Mouse (Mus musculus): ENCODE data around the gene Mylk. TPM values are rescaled to one million over a fixed set of nuclear protein-coding genes. Genes with fewer than 3 reads are reported as not detected.

Mylk gene
- total RNA-seq, 1 experiment = 0.27 TPM

DNA sequence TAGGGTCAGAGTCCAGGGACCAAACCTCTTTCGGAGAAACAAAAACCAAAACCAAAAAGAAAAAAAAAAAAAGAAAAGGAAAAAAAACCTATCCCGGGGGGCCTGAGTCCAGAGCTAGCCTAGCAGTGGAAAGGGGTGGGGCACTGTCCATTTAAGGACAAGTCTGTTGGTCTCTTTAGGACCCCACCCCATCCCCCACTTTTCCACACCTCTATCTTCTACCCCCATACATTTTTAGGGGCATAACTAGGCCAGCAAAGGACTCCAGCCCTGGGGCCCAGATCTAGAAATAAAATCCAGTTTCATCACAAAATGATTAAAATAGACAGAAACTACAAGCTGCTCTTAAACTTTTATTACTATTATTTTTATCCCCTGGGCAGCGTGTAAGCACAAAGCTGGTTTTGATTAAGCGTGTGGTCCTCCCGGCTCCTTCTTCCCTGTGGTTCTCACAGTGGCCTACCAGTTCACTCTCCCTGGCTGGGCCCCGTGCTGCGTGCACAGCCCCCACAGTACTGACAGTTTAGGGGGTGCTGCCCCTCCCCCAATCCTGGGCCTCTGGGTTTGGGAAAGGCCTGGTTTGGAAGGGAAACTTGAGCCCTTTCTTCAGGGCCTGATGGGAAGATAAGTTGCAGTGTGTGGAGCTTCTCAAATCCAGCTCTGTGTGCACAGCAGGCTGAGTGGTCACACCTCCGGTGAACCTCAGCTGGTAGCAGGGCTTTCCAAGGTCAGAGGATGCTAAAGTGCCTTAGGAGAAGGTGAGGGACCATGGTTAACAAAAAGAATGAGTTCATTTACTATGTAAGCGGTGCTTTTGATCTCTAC, 190.7 kb downstream of the Mylk start:
- in situ Hi-C loops (cut with MboI; ENCODE audit: low sequenced_read_pairs in 2 of 2, unreplicated experiment in 2 of 2) = no loop called here
- no peak for TF ChIP-seq CHD2 (IDR thresholded peaks at IDR 0.05; ENCODE audit: low read depth, low read length)
- no peak for TF ChIP-seq ZNF384 (IDR thresholded peaks at IDR 0.05; ENCODE audit: low read depth, low read length)
- TF ChIP-seq MAFK (IDR thresholded peaks at IDR 0.05; ENCODE audit: insufficient read depth, low read depth, low read length) = no peak
- TF ChIP-seq HCFC1 (IDR thresholded peaks at IDR 0.05; ENCODE audit: borderline replicate concordance, insufficient read depth, low read length) = no peak
- TF ChIP-seq ZC3H11A (IDR thresholded peaks at IDR 0.05; ENCODE audit: borderline replicate concordance, low read depth, low read length) = no peak
- peaks cover 5 to 6% of the 10 kb centered on the region in 2 experiments; a peak in 2 of 4 replicates for H3K4me1 ChIP-seq (ENCODE audit: control insufficient read depth in 2 of 2, insufficient read depth in 2 of 2, low read length in 2 of 2, poor library complexity in 1 of 2)
- no peaks in the 10 kb centered on the region for H3K36me3 ChIP-seq (ENCODE audit: control insufficient read depth, insufficient read depth, low read length, poor library complexity, severe bottlenecking)
- DNase-seq (ENCODE audit: low read depth, low spot score) = peak; percentile 37
- H3K9me3 ChIP-seq (ENCODE audit: control insufficient read depth, insufficient read depth, low read depth, low read length) = no peaks in the 10 kb centered on the region
- no peak overlapping the region for H3K4me3 ChIP-seq (ENCODE audit: insufficient read depth in 1 of 2, low read depth in 1 of 2, low read length in 2 of 2, poor library complexity in 1 of 2, severe bottlenecking in 1 of 2)
- H3K9ac ChIP-seq (ENCODE audit: insufficient read depth, low read depth, low read length, poor library complexity, severe bottlenecking) = no peak overlapping the region
- no peak overlapping the region for H3K27ac ChIP-seq (ENCODE audit: insufficient read depth, low read depth, low read length, poor library complexity, severe bottlenecking)

DNA sequence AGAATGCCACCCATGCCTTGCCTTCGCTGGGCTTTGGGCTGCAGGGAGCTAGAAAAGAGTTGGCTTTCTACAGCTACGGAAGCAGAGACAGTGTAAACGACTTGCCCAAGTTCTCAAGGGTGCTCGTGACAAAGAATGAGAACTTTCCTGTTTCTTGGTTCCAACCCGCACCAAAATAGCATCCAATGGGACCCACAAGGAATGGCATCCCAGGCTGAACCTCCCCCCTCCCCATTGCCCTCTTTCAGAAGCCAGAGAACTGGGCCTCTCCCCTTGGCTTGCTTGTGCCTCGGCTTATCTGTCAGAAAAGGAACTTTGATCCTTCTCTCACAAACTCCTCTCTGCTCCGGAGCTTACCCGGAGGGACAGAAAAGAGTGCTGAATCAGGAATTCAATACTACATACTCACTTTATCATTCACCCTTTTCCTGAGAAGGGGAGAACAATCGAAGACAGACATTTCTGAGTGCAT, 191.4 kb downstream of the Mylk start:
- H3K36me3 ChIP-seq (ENCODE audit: control insufficient read depth, insufficient read depth, low read length, poor library complexity, severe bottlenecking) = no peaks in the 10 kb centered on the region
- H3K4me3 ChIP-seq (ENCODE audit: insufficient read depth in 1 of 2, low read depth in 1 of 2, low read length in 2 of 2, poor library complexity in 1 of 2, severe bottlenecking in 1 of 2) = no peak overlapping the region
- TF ChIP-seq ZNF384 (IDR thresholded peaks at IDR 0.05; ENCODE audit: low read depth, low read length) (no peak), MAFK (IDR thresholded peaks at IDR 0.05; ENCODE audit: insufficient read depth, low read depth, low read length) (no peak), CHD2 (IDR thresholded peaks at IDR 0.05; ENCODE audit: low read depth, low read length) (no peak), ZC3H11A (IDR thresholded peaks at IDR 0.05; ENCODE audit: borderline replicate concordance, low read depth, low read length) (no peak), HCFC1 (IDR thresholded peaks at IDR 0.05; ENCODE audit: borderline replicate concordance, insufficient read depth, low read length) (no peak)
- in situ Hi-C loops (cut with MboI; ENCODE audit: low sequenced_read_pairs in 2 of 2, unreplicated experiment in 2 of 2) = no loop called here
- no peak for DNase-seq (ENCODE audit: low read depth, low spot score)
- peaks cover 5 to 6% of the 10 kb centered on the region in 2 experiments; a peak in 2 of 4 replicates for H3K4me1 ChIP-seq (ENCODE audit: control insufficient read depth in 2 of 2, insufficient read depth in 2 of 2, low read length in 2 of 2, poor library complexity in 1 of 2)
- H3K9ac ChIP-seq (ENCODE audit: insufficient read depth, low read depth, low read length, poor library complexity, severe bottlenecking) = no peak overlapping the region
- H3K9me3 ChIP-seq (ENCODE audit: control insufficient read depth, insufficient read depth, low read depth, low read length) = no peaks in the 10 kb centered on the region
- no peak overlapping the region for H3K27ac ChIP-seq (ENCODE audit: insufficient read depth, low read depth, low read length, poor library complexity, severe bottlenecking)

DNA sequence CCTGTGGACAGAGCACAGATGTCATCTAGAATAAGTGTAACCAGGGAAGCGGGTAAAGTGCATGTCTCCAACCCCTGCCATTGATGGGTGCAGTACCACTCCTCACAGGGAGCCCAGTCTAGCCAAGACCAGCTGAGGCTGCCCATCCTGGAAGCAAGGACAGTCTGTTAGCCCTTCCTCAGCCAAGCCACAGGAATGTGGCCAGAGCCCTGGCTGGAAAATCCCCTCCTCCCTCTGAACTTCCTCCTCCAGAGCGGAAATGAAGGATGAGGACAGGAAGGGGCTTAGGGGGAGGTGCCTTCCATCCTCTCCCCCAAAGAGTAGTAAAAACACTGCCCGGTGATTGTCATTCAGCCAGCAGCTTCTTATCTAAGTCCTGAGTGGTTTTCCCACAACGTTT, 192.6 kb downstream of the Mylk start:
- H3K36me3 ChIP-seq (ENCODE audit: control insufficient read depth, insufficient read depth, low read length, poor library complexity, severe bottlenecking) = no peaks in the 10 kb centered on the region
- no peak for DNase-seq (ENCODE audit: low read depth, low spot score)
- TF ChIP-seq ZC3H11A (IDR thresholded peaks at IDR 0.05; ENCODE audit: borderline replicate concordance, low read depth, low read length) (no peak), ZNF384 (IDR thresholded peaks at IDR 0.05; ENCODE audit: low read depth, low read length) (no peak), MAFK (IDR thresholded peaks at IDR 0.05; ENCODE audit: insufficient read depth, low read depth, low read length) (no peak), HCFC1 (IDR thresholded peaks at IDR 0.05; ENCODE audit: borderline replicate concordance, insufficient read depth, low read length) (no peak), CHD2 (IDR thresholded peaks at IDR 0.05; ENCODE audit: low read depth, low read length) (no peak)
- H3K27ac ChIP-seq (ENCODE audit: insufficient read depth, low read depth, low read length, poor library complexity, severe bottlenecking) = no peak overlapping the region
- in situ Hi-C loops (cut with MboI; ENCODE audit: low sequenced_read_pairs in 2 of 2, unreplicated experiment in 2 of 2) = no loop called here
- H3K4me3 ChIP-seq (ENCODE audit: insufficient read depth in 1 of 2, low read depth in 1 of 2, low read length in 2 of 2, poor library complexity in 1 of 2, severe bottlenecking in 1 of 2) = no peak overlapping the region
- no peak overlapping the region for H3K9ac ChIP-seq (ENCODE audit: insufficient read depth, low read depth, low read length, poor library complexity, severe bottlenecking)
- H3K9me3 ChIP-seq (ENCODE audit: control insufficient read depth, insufficient read depth, low read depth, low read length) = no peaks in the 10 kb centered on the region
- peaks cover 6 to 11% of the 10 kb centered on the region in 2 experiments; a peak in 2 of 4 replicates for H3K4me1 ChIP-seq (ENCODE audit: control insufficient read depth in 2 of 2, insufficient read depth in 2 of 2, low read length in 2 of 2, poor library complexity in 1 of 2)

DNA sequence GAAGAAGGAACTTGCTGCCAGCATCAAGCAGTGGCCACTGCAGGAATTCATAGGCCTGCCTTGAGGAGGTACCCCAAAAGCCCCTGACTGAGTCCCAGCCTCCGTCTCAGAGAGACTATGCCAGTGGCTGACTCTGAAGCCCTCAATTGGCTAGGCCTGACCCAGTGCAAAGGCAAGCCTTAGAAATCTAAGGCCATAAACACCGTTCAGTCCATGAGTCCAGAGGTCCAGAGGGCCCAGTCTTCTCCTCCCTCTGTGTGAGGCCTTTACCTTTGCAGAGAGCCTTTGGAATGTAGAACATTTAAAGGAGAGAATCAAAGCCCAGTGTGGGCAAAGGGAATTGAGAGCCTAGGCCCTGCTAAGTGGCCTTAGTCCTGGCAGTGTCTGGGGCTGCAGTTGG, 193.2 kb downstream of the Mylk start:
- no peak for DNase-seq (ENCODE audit: low read depth, low spot score)
- TF ChIP-seq ZNF384 (IDR thresholded peaks at IDR 0.05; ENCODE audit: low read depth, low read length) (no peak), CHD2 (IDR thresholded peaks at IDR 0.05; ENCODE audit: low read depth, low read length) (no peak), MAFK (IDR thresholded peaks at IDR 0.05; ENCODE audit: insufficient read depth, low read depth, low read length) (no peak), HCFC1 (IDR thresholded peaks at IDR 0.05; ENCODE audit: borderline replicate concordance, insufficient read depth, low read length) (no peak)
- in situ Hi-C loops (cut with MboI; ENCODE audit: low sequenced_read_pairs in 2 of 2, unreplicated experiment in 2 of 2) = no loop called here
- Histone ChIP-seq H3K9ac (ENCODE audit: insufficient read depth, low read depth, low read length, poor library complexity, severe bottlenecking) (no peak overlapping the region), H3K36me3 (ENCODE audit: control insufficient read depth, insufficient read depth, low read length, poor library complexity, severe bottlenecking) (no peaks in the 10 kb centered on the region), H3K4me3 (ENCODE audit: insufficient read depth in 1 of 2, low read depth in 1 of 2, low read length in 2 of 2, poor library complexity in 1 of 2, severe bottlenecking in 1 of 2) (no peak overlapping the region), H3K27ac (ENCODE audit: insufficient read depth, low read depth, low read length, poor library complexity, severe bottlenecking) (no peak overlapping the region), H3K4me1 (ENCODE audit: control insufficient read depth in 2 of 2, insufficient read depth in 2 of 2, low read length in 2 of 2, poor library complexity in 1 of 2) (peaks cover 6 to 11% of the 10 kb centered on the region in 2 experiments; a peak in 2 of 4 replicates), H3K9me3 (ENCODE audit: control insufficient read depth, insufficient read depth, low read depth, low read length) (no peaks in the 10 kb centered on the region)
